Mouse (Mus musculus) cerebellum, postnatal 4 days (tissue): Measurements from ENCODE around the gene Ank.
"Not testable (repeated sequence)": the region's sequence is repeated elsewhere in the genome, so short reads cannot be mapped to it uniquely, and the experiment has no call there.

Experiments
- DNase-seq, 2 experiments: peaks; one replicate each; pipeline ENCODE4 v3.0.0; 2022; ENCODE audit warnings: low spot score in 2 of 2, mixed read lengths in 1 of 2

Gene Ank

GRCm38 (mm10) chr15:27466131-27467080 lies at the start of gene Ank:
Ank (plus strand) TSS chr15:27466677.
- DNase-seq = peak; percentile 62 to 83

GRCm38 (mm10) chr15:27418566-27419331 lies 47.7 kb upstream of the Ank start:
- DNase-seq = no peak

DNA sequence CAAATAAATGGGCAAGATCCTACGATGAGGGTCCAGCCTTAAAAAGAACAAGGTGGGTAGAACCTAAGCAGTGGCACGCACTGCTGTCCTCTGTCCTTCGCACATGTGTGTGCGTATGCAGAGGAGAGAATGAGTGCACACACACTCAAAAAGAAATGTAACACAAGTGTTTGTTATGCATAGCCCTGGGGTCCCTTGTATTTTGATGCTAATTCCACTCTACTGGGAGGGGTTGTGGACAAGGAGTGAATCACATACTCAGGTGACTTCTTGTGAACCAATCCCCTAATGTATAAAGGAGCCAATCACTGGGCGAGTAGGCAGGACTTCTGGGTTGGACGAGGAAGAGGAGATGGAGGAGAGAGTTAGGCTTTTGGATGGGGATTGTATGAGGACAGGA lies 44.9 kb upstream of the Ank start:
- DNase-seq = no peak

DNA sequence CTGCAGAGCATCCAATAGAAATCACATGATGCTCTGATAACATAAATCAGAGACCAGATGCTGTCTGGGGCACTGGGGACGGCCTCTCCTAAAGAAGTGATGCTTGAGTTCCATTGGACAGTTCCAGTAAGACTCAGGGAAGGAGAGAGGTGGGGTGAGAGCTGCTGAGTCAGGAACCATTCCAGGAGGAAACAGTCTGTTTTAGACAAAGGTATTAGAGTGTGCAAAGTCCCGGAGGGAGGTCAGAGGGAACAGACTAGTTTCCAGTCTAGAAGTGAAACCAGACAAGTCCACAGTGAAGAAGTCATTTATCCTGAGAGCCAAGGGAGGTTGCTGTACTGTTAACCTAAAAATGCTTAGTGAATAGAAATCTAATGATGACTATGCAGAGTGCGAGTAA lies 38.9 kb upstream of the Ank start:
- no peak for DNase-seq

- no peak for DNase-seq
Observed at GRCm38 (mm10) chr15:27430241-27430640, 36.2 kb upstream of the Ank start.

GRCm38 (mm10) chr15:27432851-27433615 lies 33.4 kb upstream of the Ank start:
- DNase-seq = no peak

DNA sequence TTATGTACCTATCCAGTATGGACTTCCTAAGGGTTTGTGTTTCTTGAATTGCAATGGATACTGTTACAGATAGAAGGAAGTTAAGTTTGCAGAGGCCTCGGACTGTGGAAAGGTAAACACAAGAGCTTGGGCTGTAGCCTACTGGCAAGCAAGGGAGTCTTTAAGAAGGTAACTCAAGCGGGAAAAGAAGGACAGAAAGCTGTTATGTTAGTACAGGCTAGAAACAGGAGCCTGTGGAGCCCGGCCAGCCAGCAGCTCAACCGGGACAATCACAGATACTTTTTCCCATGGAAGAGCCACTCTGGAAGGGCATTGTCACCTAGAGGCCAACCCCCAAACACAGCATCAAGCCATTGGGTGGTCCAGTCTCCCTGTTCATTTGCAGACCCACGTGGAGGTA lies 31.1 kb upstream of the Ank start:
- DNase-seq = no peak

DNA sequence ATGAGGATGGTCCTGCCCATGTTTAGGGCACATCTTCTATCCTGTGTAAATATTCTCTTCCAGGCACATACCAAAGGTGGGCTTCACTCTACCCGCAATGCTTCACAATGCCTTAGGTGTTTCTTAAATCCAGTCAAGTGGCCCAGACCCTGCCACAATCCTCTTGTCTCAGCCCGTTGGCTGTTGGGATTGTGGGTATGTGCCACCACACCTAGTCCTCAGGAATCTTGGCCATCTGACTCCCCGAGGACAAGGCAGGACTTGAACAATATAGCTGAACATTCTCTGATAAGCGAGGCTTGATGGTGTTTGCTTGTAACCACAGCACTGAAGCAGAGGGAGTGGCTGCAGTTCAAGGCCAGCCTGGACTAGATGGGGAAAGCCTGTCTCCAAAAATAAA lies 30.3 kb upstream of the Ank start:
- DNase-seq = no peak

DNA sequence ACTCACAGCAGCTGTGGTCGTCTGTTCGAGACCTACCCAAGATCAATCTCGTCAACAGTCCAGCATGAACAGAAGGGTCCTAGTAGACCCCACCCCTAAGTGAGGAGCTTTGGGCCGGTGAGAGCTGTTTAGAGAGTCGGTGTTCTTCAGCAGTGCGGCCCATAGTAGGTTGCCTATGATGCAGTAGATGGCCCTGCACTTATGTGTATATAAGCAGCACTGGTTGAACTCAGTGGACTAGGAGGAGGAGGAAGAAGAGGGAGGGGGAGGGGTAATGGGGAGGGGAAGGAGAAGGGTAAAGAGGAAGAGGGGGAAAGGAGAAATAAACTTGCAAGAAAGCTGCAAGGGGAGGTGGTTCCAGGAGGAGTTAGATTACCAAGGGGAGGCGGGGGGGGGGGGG lies 25.4 kb upstream of the Ank start:
- DNase-seq = no peak

- DNase-seq = no peak
Observed at GRCm38 (mm10) chr15:27441529-27441928, 24.9 kb upstream of the Ank start.

DNA sequence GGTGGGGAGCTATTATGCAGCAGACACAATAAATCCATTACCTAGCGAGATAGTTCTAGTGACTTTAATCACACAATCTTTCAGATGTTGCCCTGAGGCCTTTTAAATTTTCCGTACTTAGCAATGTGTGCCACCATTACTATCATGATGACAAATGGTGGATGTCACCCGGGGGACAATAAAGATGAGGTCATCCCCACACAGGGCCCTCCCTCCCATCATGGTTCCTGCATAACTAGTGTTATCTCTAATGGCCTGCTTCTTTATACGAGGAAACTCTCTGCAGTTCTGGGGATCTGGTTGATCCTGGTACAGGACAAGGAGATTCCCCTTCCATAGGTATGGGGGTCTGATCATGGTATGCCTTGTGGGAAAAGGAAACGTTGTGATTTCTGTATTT lies 24.5 kb upstream of the Ank start:
- no peak for DNase-seq

DNA sequence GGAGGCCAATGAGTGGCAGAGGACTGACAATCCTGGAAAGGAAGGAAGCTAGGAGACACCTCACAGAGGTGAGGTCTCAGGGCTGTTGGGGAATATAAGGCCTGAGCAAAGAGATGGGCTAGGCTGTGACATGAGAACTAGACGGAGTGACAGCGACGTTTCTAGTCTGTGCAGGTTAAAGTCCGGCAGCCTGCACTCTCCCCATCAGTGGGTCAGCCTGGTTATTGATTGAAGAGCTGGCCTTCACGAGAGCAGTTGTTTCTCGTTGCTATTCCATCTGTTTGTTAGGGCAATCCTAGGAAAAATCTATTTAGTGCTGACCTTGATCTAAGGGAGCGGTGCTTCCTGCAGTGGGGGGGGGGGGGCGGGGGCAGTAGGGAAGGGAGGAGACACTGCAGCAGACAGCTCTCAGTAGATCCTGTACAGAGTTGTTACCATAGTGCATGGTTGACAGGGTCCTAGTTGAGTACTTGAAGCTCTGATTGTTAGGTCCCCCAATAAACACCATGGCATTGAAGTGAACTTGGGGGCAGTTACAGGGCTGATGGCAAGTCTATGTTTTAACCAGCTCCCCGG lies 21.6 kb upstream of the Ank start:
- no peak for DNase-seq

GRCm38 (mm10) chr15:27450689-27451088 lies 15.8 kb upstream of the Ank start:
- DNase-seq = no peak

DNA sequence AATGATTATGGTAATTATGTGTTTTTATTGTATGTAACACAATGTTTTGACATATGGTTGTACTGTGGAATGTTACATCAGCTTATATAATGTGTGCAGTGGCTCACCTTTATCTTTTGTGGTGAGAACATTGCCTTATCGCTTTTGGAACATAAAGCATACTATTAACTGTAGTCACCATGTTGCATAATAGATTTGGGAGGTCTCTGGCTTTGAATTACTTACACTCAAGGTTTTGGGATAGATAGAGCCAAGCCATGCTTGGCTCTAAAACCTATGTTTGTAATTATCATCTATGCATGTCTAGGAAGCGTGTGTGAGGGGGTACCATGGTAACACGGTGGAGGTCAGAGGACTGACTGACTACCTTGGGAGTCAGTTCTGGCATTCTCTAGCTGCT lies 14.7 kb upstream of the Ank start:
- DNase-seq = no peak

DNA sequence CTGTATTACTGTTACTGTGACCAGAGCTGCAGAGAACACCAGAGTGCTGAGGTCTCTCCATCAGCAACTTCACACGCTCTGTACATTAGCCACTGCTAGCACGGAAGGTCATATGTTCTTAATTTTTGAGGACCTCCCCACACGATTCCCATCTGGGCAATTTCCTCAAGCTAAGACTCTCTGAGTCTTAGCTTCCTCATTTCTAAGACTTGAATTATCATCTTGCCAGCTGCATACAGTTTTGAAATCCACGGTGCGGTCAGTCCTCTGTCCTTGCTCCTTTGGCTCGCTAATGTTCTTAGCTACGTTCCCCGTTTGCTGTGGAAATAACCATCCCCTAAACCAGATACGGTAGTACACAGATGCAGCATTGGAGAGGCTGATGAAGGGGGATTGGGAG lies 14.0 kb upstream of the Ank start:
- DNase-seq = no peak

DNA sequence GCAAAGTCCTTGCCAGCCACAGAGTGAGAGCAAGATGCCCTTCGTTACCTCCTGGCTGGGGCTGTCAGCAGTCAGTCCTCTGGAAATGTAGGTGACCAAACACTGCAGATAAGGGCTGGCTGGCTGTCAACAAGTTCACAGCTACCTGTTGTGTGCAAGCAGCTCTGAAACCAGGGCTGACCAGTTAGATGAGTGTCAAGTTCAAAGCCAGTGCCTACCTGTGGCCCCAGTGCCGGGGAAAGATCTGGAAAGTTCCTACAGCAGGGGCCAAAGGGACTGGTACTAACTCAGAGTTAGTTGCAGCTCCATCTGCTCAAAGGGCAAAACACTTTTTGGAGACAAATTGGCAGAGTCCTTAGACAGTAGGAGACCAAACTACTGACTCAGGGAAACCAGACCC lies 9.5 kb upstream of the Ank start:
- no peak for DNase-seq

- DNase-seq = not testable (repeated sequence)
Observed at GRCm38 (mm10) chr15:27459781-27460180, 6.7 kb upstream of the Ank start.

GRCm38 (mm10) chr15:27461336-27462245 lies 4.9 kb upstream of the Ank start:
- no peak for DNase-seq

DNA sequence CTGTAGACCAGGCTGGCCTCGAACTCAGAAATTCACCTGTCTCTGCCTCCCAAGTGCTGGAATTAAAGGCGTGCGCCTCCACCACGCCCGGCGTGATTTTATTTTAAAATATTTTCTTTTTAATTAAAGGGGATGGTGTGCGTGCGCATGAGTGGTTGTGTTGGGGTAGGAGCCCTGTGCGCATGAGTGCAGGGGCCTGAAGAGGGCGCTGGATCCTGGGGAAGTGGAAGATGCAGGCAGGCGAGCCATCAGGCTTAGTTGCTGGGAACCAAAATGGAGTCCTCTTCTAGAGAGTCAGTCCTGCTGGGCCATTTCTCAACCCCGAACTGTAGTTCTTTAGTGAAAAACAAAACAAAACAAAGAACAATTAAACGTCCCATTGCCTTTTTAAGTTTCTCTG lies 2.6 kb upstream of the Ank start:
- DNase-seq = no peak

GRCm38 (mm10) chr15:27465391-27466005 lies 979 bp upstream of the Ank start:
- DNase-seq = no peak
